Mouse (Mus musculus): ENCODE results near the gene Lrrk1.

DNA sequence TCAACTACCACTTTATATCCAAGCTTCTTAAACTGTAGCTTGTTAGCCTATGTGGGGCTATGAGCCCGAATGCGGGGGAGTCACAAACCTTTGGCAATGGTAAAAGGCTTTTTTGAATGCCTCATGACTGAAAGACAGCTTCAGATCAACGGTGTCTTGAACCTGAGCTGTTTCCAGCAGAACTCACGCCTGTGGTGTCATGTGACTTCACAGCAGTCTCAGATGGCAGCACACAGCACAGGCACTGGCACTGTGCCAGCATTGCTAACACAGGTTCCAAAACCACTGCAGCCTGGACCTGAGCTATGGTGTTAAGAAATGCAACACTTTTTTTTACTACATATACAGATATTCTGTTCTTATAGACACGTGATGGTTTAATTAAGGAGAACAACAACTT is 67.2 kb downstream of the Lrrk1 start:
- TF ChIP-seq POLR2AphosphoS5 (IDR thresholded peaks at IDR 0.05; ENCODE audit: insufficient replicate concordance, low read depth, low read length), result no peak
- TF ChIP-seq TAL1 (conservative IDR thresholded peaks at IDR 0.05; ENCODE audit: low read depth, low read length), result no peak
- no peak for TF ChIP-seq CTCF (IDR thresholded peaks at IDR 0.05; ENCODE audit: low read depth, low read length)
- no peak for TF ChIP-seq GATA1 (IDR thresholded peaks at IDR 0.05; ENCODE audit: borderline replicate concordance, low read length)
- no peak for TF ChIP-seq GATA2 (IDR thresholded peaks at IDR 0.05; ENCODE audit: borderline replicate concordance, low read depth, low read length)

Data from G1E (cell line).